Mouse (Mus musculus) thymus, adult 2 months (tissue): ENCODE results near the gene Umps.

Source experiments
- CTCF ChIP-seq: fragments of 200-500 bp; IDR thresholded peaks from 2 replicates; pipeline ENCODE4 v1.5.1; 2012; ENCODE audit warnings: mild to moderate bottlenecking, control low read depth, low read length, moderate library complexity, borderline replicate concordance; ENCODE audit not compliant: control insufficient read depth, poor library complexity, insufficient read depth; ENCODE audit errors: extremely low read depth
- POLR2A ChIP-seq: fragments of 200-500 bp; IDR thresholded peaks from 2 replicates; pipeline ENCODE4 v1.6.1; 2012; ENCODE audit warnings: mild to moderate bottlenecking, low read length, control low read depth, moderate library complexity; ENCODE audit not compliant: control insufficient read depth, poor library complexity, insufficient read depth; ENCODE audit errors: extremely low read depth

DNA sequence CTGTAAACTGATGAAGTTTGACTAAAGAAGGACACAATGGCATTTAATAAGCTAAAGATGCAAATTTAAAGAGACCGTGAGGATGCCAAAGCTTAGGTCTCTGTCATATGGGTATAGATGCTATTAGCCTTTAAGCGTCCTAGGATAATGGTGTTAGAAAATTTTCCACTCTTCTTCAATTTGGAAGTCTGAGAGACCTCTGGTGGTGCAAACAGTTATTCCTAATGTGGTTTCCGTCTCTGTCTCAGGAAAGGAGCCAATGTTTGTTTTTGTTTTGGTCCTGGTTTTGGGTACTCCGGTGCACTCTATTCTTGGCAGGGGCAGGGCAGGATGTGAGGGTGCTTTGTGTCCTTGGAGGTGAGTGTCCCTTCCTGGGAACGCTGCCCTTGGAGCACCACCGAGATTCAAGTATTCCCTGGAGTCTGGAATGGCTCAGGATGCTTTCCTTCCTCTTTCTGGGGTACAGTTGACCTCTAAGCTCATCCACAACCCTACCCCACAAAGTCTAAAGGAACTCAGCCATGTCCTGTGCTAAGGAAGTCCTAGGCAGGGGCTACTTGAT is 39.5 kb downstream of the Umps start:
- no peak for TF ChIP-seq CTCF
- TF ChIP-seq POLR2A = no peak
